Mouse (Mus musculus) liver, embryonic 15.5 days (tissue): ENCODE measurements around the gene Arl1. TPM values are rescaled to one million over a fixed set of nuclear protein-coding genes. Genes with fewer than 3 reads are reported as not detected.
"Not testable (repeated sequence)": the region's sequence is repeated elsewhere in the genome, so short reads cannot be mapped to it uniquely, and the experiment has no call there.

ENCODE experiments used
- ATAC-seq: fragments of 200-750 bp; cut with Nextera tagmentation; 2 replicates; pipeline ENCODE4 v1.8.0; 2017; ENCODE audit warnings: moderate number of reproducible peaks, mild to moderate bottlenecking, moderate library complexity; ENCODE audit not compliant: insufficient read depth
- H3K27ac ChIP-seq: fragments of 300-500 bp; sonication (generic); replicated peaks from 2 replicates; pipeline ENCODE4 v1.5.1; 2015; ENCODE audit warnings: mild to moderate bottlenecking, inconsistent platforms
- H3K27me3 ChIP-seq: fragments of 300-500 bp; sonication (generic); 2 replicates; pipeline ENCODE4 v1.6.1; 2015; ENCODE audit warnings: mild to moderate bottlenecking, inconsistent platforms
- H3K36me3 ChIP-seq: fragments of 300-500 bp; sonication (generic); replicated peaks from 2 replicates; pipeline ENCODE4 v1.6.1; 2015; ENCODE audit warnings: moderate library complexity, mild to moderate bottlenecking, inconsistent platforms
- H3K4me1 ChIP-seq: fragments of 300-500 bp; sonication (generic); replicated peaks from 2 replicates; pipeline ENCODE4 v1.6.1; 2015; ENCODE audit warnings: inconsistent platforms
- H3K4me2 ChIP-seq: fragments of 300-500 bp; sonication (generic); 2 replicates; pipeline ENCODE4 v1.6.1; 2015; ENCODE audit warnings: moderate library complexity, mild to moderate bottlenecking, inconsistent platforms
- H3K4me3 ChIP-seq: fragments of 300-500 bp; sonication (generic); replicated peaks from 2 replicates; pipeline ENCODE4 v1.5.1; 2015; ENCODE audit warnings: mild to moderate bottlenecking, inconsistent platforms
- H3K9ac ChIP-seq: fragments of 300-500 bp; sonication (generic); 2 replicates; pipeline ENCODE4 v1.6.1; 2015; ENCODE audit warnings: moderate library complexity, mild to moderate bottlenecking, inconsistent platforms
- H3K9me3 ChIP-seq: fragments of 300-500 bp; sonication (generic); replicated peaks from 2 replicates; pipeline ENCODE4 v1.6.1; 2016; ENCODE audit warnings: inconsistent platforms
- WGBS: fragments of 180-500 bp; shearing (Covaris S2); methylation state at CpG from one replicate; pipeline ENCODE4 v1.1.7; 2015; ENCODE audit warnings: mixed read lengths; ENCODE audit not compliant: insufficient replicate concordance; 5-methylcytosine and 5-hydroxymethylcytosine counted together
- polyA plus RNA-seq: library from polyadenylated mRNA; unstranded; fragments of >200 nt; fragmentation: Nextera tagmentation; extraction: Ambion mirVana; gene quantifications from 2 replicates; pipeline ENCODE4 v1.2.1, GENCODE M21; 2015

Gene Arl1
- polyA plus RNA-seq, 1 experiment from 2014 or later = 57.7 TPM

- Histone ChIP-seq H3K4me2 (no peak overlapping the region), H3K4me3 (no peak overlapping the region), H3K27me3 (no peaks in the 10 kb centered on the region), H3K4me1 (no peaks in the 10 kb centered on the region), H3K9me3 (no peaks in the 10 kb centered on the region), H3K9ac (no peak overlapping the region), H3K36me3 (peaks cover 74% of the 10 kb centered on the region), H3K27ac (no peak overlapping the region)
- WGBS = 72% methylated on average over 15 of the region's 15 CpGs
- no peak for ATAC-seq
These were observed 34.9 kb downstream of the Arl1 start for GRCm38 (mm10) chr10:88765431-88766142.

GRCm38 (mm10) chr10:88768961-88769360 lies 38.3 kb downstream of the Arl1 start:
- 17% methylated on average over 5 of the region's 5 CpGs for WGBS
- ATAC-seq = no peak
- H3K36me3 ChIP-seq = peaks cover 85% of the 10 kb centered on the region
- H3K27me3 ChIP-seq = no peaks in the 10 kb centered on the region
- H3K9me3 ChIP-seq = no peaks in the 10 kb centered on the region
- H3K4me1 ChIP-seq = no peaks in the 10 kb centered on the region
- no peak overlapping the region for H3K27ac ChIP-seq
- no peak overlapping the region for H3K4me2 ChIP-seq
- H3K9ac ChIP-seq = no peak overlapping the region
- H3K4me3 ChIP-seq = no peak overlapping the region

GRCm38 (mm10) chr10:88769676-88770075 lies 39.0 kb downstream of the Arl1 start:
- no peaks in the 10 kb centered on the region for H3K27me3 ChIP-seq
- no peak for ATAC-seq
- no peak overlapping the region for H3K9ac ChIP-seq
- H3K36me3 ChIP-seq = peaks cover 78% of the 10 kb centered on the region
- H3K4me3 ChIP-seq = no peak overlapping the region
- 80% methylated on average over 7 of the region's 7 CpGs for WGBS
- no peak overlapping the region for H3K4me2 ChIP-seq
- H3K27ac ChIP-seq = no peak overlapping the region
- no peaks in the 10 kb centered on the region for H3K4me1 ChIP-seq
- no peaks in the 10 kb centered on the region for H3K9me3 ChIP-seq

- H3K4me3 ChIP-seq, H3K9me3 ChIP-seq, H3K4me2 ChIP-seq, H3K27me3 ChIP-seq, H3K9ac ChIP-seq, ATAC-seq, H3K4me1 ChIP-seq, H3K27ac ChIP-seq: not testable (repeated sequence)
- H3K36me3 ChIP-seq = peaks cover 71% of the 10 kb centered on the region
- 68% methylated on average over 5 of the region's 5 CpGs for WGBS
These were observed 42.3 kb downstream of the Arl1 start for GRCm38 (mm10) chr10:88772965-88773364.

GRCm38 (mm10) chr10:88776206-88776605 lies 45.5 kb downstream of the Arl1 start:
- no peaks in the 10 kb centered on the region for H3K27me3 ChIP-seq
- no peak overlapping the region for H3K27ac ChIP-seq
- no peak for ATAC-seq
- H3K9me3 ChIP-seq = no peaks in the 10 kb centered on the region
- peaks cover 44% of the 10 kb centered on the region for H3K36me3 ChIP-seq
- no peak overlapping the region for H3K4me3 ChIP-seq
- H3K9ac ChIP-seq = no peak overlapping the region
- 70% methylated on average over 6 of the region's 6 CpGs for WGBS
- no peaks in the 10 kb centered on the region for H3K4me1 ChIP-seq
- no peak overlapping the region for H3K4me2 ChIP-seq

- Histone ChIP-seq H3K4me3 (no peak overlapping the region), H3K36me3 (peaks cover 19% of the 10 kb centered on the region), H3K9me3 (no peaks in the 10 kb centered on the region), H3K4me2 (no peak overlapping the region), H3K27ac (no peak overlapping the region), H3K27me3 (no peaks in the 10 kb centered on the region), H3K9ac (no peak overlapping the region), H3K4me1 (no peaks in the 10 kb centered on the region)
- no peak for ATAC-seq
- 64% methylated on average over 4 of the region's 4 CpGs for WGBS
These were observed 50.1 kb downstream of the Arl1 start for GRCm38 (mm10) chr10:88780716-88781115.

GRCm38 (mm10) chr10:88783135-88783534 lies 52.5 kb downstream of the Arl1 start:
- WGBS = 69% methylated on average over 2 of the region's 2 CpGs
- ATAC-seq = not testable (repeated sequence)

GRCm38 (mm10) chr10:88783941-88784340 lies 53.3 kb downstream of the Arl1 start:
- no peaks in the 10 kb centered on the region for H3K27me3 ChIP-seq
- peaks cover 19% of the 10 kb centered on the region for H3K36me3 ChIP-seq
- no peak for ATAC-seq
- no peaks in the 10 kb centered on the region for H3K9me3 ChIP-seq
- H3K27ac ChIP-seq = no peak overlapping the region
- H3K4me3 ChIP-seq = no peak overlapping the region
- 82% methylated on average over 5 of the region's 5 CpGs for WGBS
- no peaks in the 10 kb centered on the region for H3K4me1 ChIP-seq
- no peak overlapping the region for H3K4me2 ChIP-seq
- H3K9ac ChIP-seq = no peak overlapping the region

More at GRCm38 (mm10) chr10:88783135-88783534, 52.5 kb downstream of the Arl1 start:
- H3K9me3 ChIP-seq, H3K9ac ChIP-seq, H3K27me3 ChIP-seq, H3K4me3 ChIP-seq, H3K4me2 ChIP-seq, H3K27ac ChIP-seq, H3K4me1 ChIP-seq: not testable (repeated sequence)
- H3K36me3 ChIP-seq = peaks cover 20% of the 10 kb centered on the region

GRCm38 (mm10) chr10:88784513-88784931 lies 53.9 kb downstream of the Arl1 start:
- ATAC-seq = no peak
- H3K4me3 ChIP-seq = no peak overlapping the region
- no peaks in the 10 kb centered on the region for H3K9me3 ChIP-seq
- H3K27ac ChIP-seq = no peak overlapping the region
- WGBS = 71% methylated on average over 5 of the region's 5 CpGs
- no peaks in the 10 kb centered on the region for H3K27me3 ChIP-seq
- peaks cover 19% of the 10 kb centered on the region for H3K36me3 ChIP-seq
- no peaks in the 10 kb centered on the region for H3K4me1 ChIP-seq
- H3K9ac ChIP-seq = no peak overlapping the region
- no peak overlapping the region for H3K4me2 ChIP-seq

GRCm38 (mm10) chr10:88793671-88794070 lies 63.0 kb downstream of the Arl1 start:
- Histone ChIP-seq H3K27ac (no peak overlapping the region), H3K36me3 (peaks cover 47% of the 10 kb centered on the region), H3K9ac (no peak overlapping the region), H3K4me1 (no peaks in the 10 kb centered on the region), H3K9me3 (no peaks in the 10 kb centered on the region), H3K27me3 (no peaks in the 10 kb centered on the region), H3K4me3 (no peak overlapping the region), H3K4me2 (no peak overlapping the region)
- ATAC-seq = no peak
